Mouse (Mus musculus) hindbrain, embryonic 13.5 days (tissue): Measurements from ENCODE around the gene Fos. TPM values are rescaled to one million over a fixed set of nuclear protein-coding genes. Genes with fewer than 3 reads are reported as not detected.
A peak's percentile ranks its signal among the peaks of the same experiment; 100 is the strongest.

Experiments used
- ATAC-seq: fragments of 200-750 bp; cut with Nextera tagmentation; 2 replicates; pipeline ENCODE4 v1.8.0; 2017; ENCODE audit warnings: moderate TSS enrichment; ENCODE audit not compliant: low FRiP score
- H3K27ac ChIP-seq: fragments of 300-500 bp; sonication (generic); 2 replicates; pipeline ENCODE4 v1.5.1; 2015; ENCODE audit warnings: inconsistent platforms, mild to moderate bottlenecking, moderate library complexity
- H3K27me3 ChIP-seq: fragments of 300-500 bp; sonication (generic); 2 replicates; pipeline ENCODE4 v1.6.1; 2015; ENCODE audit warnings: mild to moderate bottlenecking, inconsistent platforms
- H3K36me3 ChIP-seq: fragments of 300-500 bp; sonication (generic); 2 replicates; pipeline ENCODE4 v1.6.1; 2015; ENCODE audit warnings: mild to moderate bottlenecking, inconsistent platforms
- H3K4me1 ChIP-seq: fragments of 300-500 bp; sonication (generic); replicated peaks from 2 replicates; pipeline ENCODE4 v1.6.1; 2015; ENCODE audit warnings: inconsistent platforms
- H3K4me2 ChIP-seq: fragments of 300-500 bp; sonication (generic); 2 replicates; pipeline ENCODE4 v1.6.1; 2015; ENCODE audit warnings: inconsistent platforms, mild to moderate bottlenecking, moderate library complexity
- H3K4me3 ChIP-seq: fragments of 300-500 bp; sonication (generic); 2 replicates; pipeline ENCODE4 v1.5.1; 2015; ENCODE audit warnings: mild to moderate bottlenecking, inconsistent platforms
- H3K9ac ChIP-seq: fragments of 300-500 bp; sonication (generic); 2 replicates; pipeline ENCODE4 v1.6.1; 2015; ENCODE audit warnings: mild to moderate bottlenecking, inconsistent platforms
- H3K9me3 ChIP-seq: fragments of 300-500 bp; sonication (generic); 2 replicates; pipeline ENCODE4 v1.6.1; 2016; ENCODE audit warnings: inconsistent platforms
- WGBS: fragments of 180-500 bp; shearing (Covaris S2); methylation state at CpG from one replicate; pipeline ENCODE4 v1.1.7; 2015; 5-methylcytosine and 5-hydroxymethylcytosine counted together
- polyA plus RNA-seq: library from polyadenylated mRNA; unstranded; fragments of >200 nt; fragmentation: Nextera tagmentation; extraction: Ambion mirVana; gene quantifications from 2 replicates; pipeline ENCODE4 v1.2.1, GENCODE M21; 2015

The Fos gene
- 1.9 and 2.5 TPM in 2 replicates for polyA plus RNA-seq

DNA sequence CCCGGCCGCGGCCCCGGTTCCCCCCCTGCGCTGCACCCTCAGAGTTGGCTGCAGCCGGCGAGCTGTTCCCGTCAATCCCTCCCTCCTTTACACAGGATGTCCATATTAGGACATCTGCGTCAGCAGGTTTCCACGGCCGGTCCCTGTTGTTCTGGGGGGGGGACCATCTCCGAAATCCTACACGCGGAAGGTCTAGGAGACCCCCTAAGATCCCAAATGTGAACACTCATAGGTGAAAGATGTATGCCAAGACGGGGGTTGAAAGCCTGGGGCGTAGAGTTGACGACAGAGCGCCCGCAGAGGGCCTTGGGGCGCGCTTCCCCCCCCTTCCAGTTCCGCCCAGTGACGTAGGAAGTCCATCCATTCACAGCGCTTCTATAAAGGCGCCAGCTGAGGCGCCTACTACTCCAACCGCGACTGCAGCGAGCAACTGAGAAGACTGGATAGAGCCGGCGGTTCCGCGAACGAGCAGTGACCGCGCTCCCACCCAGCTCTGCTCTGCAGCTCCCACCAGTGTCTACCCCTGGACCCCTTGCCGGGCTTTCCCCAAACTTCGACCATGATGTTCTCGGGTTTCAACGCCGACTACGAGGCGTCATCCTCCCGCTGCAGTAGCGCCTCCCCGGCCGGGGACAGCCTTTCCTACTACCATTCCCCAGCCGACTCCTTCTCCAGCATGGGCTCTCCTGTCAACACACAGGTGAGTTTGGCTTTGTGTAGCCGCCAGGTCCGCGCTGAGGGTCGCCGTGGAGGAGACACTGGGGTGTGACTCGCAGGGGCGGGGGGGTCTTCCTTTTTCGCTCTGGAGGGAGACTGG, at the start of gene Fos:
TSS of gene Fos (plus strand) at position 410 of the 817 bp plus-strand sequence.
- H3K9ac ChIP-seq, result peak within 1 kb of the TSS; percentile 78
- no peaks in the 10 kb centered on the region for H3K36me3 ChIP-seq
- peak within 1 kb of the TSS; percentile 97 for H3K4me2 ChIP-seq
- H3K4me1 ChIP-seq, result peaks cover 44% of the 10 kb centered on the region
- ATAC-seq, result peak; percentile 90
- peak within 1 kb of the TSS; percentile 73 for H3K27ac ChIP-seq
- no peaks in the 10 kb centered on the region for H3K9me3 ChIP-seq
- peak within 1 kb of the TSS; percentile 53 for H3K4me3 ChIP-seq
- H3K27me3 ChIP-seq, result peaks cover 35% of the 10 kb centered on the region
- WGBS, result under 1% methylated on average over 50 of the region's 56 CpGs

DNA sequence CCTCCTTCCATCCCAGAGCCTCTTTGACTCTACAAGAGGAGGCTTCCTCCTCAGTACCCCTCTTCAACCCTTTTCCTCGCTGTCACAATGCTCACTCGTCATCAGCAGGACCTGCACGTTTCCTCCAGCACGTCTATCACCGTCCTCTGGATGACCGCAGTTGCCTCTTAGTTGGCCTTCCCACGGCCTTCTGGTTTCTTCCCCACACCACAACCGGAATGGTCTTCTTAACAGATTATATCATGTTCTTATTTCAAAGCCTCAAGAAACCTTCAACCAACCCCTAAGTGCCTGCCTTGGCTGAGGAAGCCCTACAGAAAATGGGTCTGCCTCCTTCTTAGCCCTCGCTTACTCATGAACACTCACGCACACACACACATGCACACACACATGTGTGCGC, 48.0 kb upstream of the Fos start:
- H3K4me2 ChIP-seq, result no peak overlapping the region
- H3K4me3 ChIP-seq, result no peak overlapping the region
- peaks cover 6% of the 10 kb centered on the region for H3K4me1 ChIP-seq
- H3K9me3 ChIP-seq, result no peaks in the 10 kb centered on the region
- H3K27ac ChIP-seq, result no peak overlapping the region
- no peaks in the 10 kb centered on the region for H3K36me3 ChIP-seq
- no peak overlapping the region for H3K9ac ChIP-seq
- no peak for ATAC-seq
- H3K27me3 ChIP-seq, result no peaks in the 10 kb centered on the region
- WGBS, result 92% methylated on average over 11 of the region's 11 CpGs

DNA sequence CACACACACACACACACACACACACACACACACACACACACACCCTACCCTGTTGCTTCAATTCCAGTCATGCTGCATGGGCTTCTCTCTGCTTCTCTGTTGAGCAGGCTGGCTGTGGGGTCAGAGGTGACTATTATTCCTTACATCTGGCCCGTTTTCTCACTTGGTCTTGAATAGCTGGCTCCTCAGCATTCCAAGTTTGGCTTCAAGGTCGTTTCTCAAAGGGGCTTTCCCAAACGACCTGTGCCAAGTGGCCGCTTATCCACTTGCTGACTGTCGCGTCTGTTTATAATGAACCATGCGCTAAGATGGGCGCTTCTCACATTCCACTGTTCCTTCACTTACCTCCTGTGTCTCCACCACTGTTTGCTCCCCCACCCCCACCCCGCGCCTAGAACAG, 47.6 kb upstream of the Fos start:
- H3K4me3 ChIP-seq, result no peak overlapping the region
- WGBS, result 64% methylated on average over 10 of the region's 10 CpGs
- H3K36me3 ChIP-seq, result no peaks in the 10 kb centered on the region
- H3K9ac ChIP-seq, result no peak overlapping the region
- H3K4me2 ChIP-seq, result no peak overlapping the region
- H3K27me3 ChIP-seq, result no peaks in the 10 kb centered on the region
- no peaks in the 10 kb centered on the region for H3K9me3 ChIP-seq
- no peak overlapping the region for H3K27ac ChIP-seq
- peaks cover 6% of the 10 kb centered on the region for H3K4me1 ChIP-seq
- ATAC-seq, result no peak

DNA sequence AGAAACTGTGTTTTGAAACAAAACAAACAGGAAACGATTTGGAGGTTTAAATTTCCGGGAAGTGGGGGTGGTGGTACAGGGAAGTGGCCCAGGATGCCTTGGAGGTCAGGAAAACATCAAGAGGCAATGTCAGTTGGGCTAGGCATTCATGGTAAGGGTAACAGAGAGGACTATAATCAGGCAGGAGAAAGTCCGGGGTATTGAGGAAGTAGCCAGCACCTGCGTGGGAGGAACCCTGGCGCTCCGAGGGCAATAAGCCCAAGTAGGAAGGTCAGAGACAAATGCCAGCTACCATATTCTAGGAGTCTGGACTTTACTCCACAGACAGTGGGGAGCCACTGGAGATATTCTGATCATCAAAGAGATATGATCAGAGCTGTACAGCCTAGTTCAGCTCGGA, 45.9 kb upstream of the Fos start:
- 91% methylated on average over 7 of the region's 7 CpGs for WGBS

DNA sequence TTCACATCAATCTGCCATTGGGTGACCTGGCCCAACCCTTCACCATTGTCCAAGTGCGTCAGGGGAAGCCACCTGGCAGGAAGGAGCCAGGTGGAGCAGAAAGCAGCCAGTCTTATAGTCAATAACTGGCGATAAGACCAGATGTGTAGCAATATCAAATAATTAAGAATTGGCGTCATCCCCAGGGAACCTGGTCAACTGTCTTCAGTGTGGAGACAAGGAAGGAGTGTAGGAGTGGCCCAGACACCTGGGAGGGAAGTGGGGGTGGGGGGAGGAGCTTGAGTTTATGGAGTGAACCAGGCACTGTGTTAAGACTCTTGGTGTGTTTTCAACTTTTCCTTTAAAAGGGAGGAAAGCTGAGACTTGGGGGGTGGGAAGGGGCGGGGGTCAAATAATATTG, 43.7 kb upstream of the Fos start:
- H3K4me1 ChIP-seq, result peaks cover 12% of the 10 kb centered on the region
- H3K27me3 ChIP-seq, result no peaks in the 10 kb centered on the region
- H3K36me3 ChIP-seq, result no peaks in the 10 kb centered on the region
- H3K9me3 ChIP-seq, result no peaks in the 10 kb centered on the region
- no peak overlapping the region for H3K4me3 ChIP-seq
- H3K27ac ChIP-seq, result no peak overlapping the region
- no peak overlapping the region for H3K4me2 ChIP-seq
- ATAC-seq, result no peak
- WGBS, result 70% methylated on average over 4 of the region's 4 CpGs
- H3K9ac ChIP-seq, result no peak overlapping the region

More for the DNA sequence above, 45.9 kb upstream of the Fos start:
- Histone ChIP-seq H3K4me3 (no peak overlapping the region), H3K4me2 (no peak overlapping the region), H3K4me1 (peaks cover 6% of the 10 kb centered on the region), H3K27me3 (no peaks in the 10 kb centered on the region), H3K27ac (no peak overlapping the region), H3K9me3 (no peaks in the 10 kb centered on the region), H3K9ac (no peak overlapping the region), H3K36me3 (no peaks in the 10 kb centered on the region)
- no peak for ATAC-seq

DNA sequence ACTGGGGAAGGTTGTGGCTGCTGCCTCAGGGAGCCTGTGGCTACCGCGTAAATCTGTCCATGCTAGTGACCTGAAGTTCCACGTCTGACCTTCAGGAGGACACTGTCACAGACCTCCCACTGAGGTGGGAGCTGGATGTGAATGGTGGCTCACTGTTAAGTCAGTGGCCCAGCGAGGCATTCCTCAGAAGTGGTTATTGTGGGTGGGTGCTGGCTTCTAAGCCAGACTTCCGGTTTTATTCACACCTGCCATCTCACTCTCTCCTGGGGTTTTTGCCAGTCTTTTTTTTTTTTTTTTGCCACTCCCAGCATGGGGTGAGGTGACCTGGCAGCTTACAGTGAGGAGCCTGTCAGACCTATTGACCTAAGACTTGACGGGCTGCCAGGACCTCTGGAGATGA, 43.3 kb upstream of the Fos start:
- H3K27ac ChIP-seq, result no peak overlapping the region
- H3K27me3 ChIP-seq, result no peaks in the 10 kb centered on the region
- H3K4me1 ChIP-seq, result peaks cover 13% of the 10 kb centered on the region
- no peak overlapping the region for H3K9ac ChIP-seq
- WGBS, result 55% methylated on average over 6 of the region's 6 CpGs
- no peaks in the 10 kb centered on the region for H3K9me3 ChIP-seq
- no peak for ATAC-seq
- no peak overlapping the region for H3K4me3 ChIP-seq
- no peaks in the 10 kb centered on the region for H3K36me3 ChIP-seq
- no peak overlapping the region for H3K4me2 ChIP-seq

DNA sequence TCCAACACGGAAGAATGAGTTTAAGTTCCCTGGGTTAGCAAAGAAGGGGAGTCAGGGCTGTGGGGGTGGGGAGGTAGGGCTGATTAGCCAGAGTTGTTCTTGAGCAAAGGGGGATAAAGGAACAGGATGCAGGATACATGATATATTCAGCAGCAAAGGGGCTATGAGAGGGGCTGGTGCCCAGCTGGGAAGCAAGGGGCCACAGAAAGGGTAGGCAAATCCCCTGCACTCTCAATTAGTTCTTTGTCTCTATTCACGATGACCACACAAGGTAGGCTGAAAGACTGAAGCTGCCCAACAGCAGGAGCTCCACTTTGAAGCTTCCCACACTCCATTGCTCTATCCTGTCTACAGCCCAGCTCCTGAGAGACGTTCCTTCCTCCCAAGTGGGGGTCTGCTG, 39.8 kb upstream of the Fos start:
- H3K4me2 ChIP-seq, result no peak overlapping the region
- H3K4me1 ChIP-seq, result peaks cover 33% of the 10 kb centered on the region
- H3K27ac ChIP-seq, result no peak overlapping the region
- H3K4me3 ChIP-seq, result no peak overlapping the region
- H3K27me3 ChIP-seq, result no peaks in the 10 kb centered on the region
- no peak for ATAC-seq
- no peaks in the 10 kb centered on the region for H3K36me3 ChIP-seq
- WGBS, result 6% methylated on average over 3 of the region's 3 CpGs
- H3K9me3 ChIP-seq, result no peaks in the 10 kb centered on the region
- no peak overlapping the region for H3K9ac ChIP-seq

DNA sequence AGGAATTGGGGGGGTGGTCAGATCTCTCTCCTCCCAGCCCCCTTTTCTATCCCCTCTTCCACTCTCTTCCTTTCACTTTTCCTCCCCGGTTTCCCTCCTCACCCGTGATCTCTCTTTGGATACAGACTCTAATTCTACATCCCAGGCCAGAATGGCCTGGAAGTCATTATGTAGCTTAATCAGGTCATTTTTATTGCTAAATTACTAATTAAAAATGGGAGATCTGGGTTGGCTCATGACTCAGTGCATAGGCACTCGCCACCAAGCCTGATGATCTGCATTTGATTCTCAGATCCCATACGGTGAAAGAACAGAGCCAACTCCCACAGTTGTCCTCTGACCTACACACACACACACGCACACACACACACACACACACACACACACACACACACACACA, 39.2 kb upstream of the Fos start:
- H3K9ac ChIP-seq, result no peak overlapping the region
- H3K4me2 ChIP-seq, result no peak overlapping the region
- ATAC-seq, result no peak
- no peak overlapping the region for H3K4me3 ChIP-seq
- 67% methylated on average over 5 of the region's 5 CpGs for WGBS
- H3K27me3 ChIP-seq, result no peaks in the 10 kb centered on the region
- no peak overlapping the region for H3K27ac ChIP-seq
- no peaks in the 10 kb centered on the region for H3K9me3 ChIP-seq
- no peaks in the 10 kb centered on the region for H3K36me3 ChIP-seq
- peaks cover 33% of the 10 kb centered on the region for H3K4me1 ChIP-seq

DNA sequence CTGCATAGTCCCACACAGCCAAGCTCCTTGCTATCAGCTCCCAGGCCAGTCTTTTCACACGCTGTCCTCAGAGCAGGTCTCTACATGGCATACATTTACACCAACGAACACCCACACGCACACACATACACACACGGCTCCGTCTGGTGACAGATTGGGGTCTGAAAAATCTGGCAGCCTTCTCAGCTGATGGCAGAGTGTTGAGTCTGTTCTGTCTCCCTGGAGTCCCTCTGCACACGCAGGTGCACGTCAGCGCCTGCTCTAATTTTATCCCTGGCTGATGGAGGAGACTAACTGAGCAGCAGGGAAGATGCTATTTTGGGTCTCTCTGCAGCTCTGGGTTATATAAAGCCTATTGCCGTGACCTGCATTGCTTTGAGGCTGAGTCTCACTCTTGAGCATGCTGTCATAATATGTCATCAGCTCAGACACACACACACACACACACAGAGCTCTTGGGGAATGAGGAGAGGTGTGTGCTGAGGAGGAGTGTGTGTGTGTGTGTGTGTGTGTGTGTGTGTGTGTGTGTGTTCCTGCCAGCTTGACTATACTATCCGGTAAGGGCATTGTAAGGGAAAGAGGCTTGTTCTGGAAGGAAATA, 37.6 kb upstream of the Fos start:
- Histone ChIP-seq H3K27me3 (no peaks in the 10 kb centered on the region), H3K27ac (peak overlapping the region; percentile 79), H3K9ac (peak overlapping the region; percentile 35; the same call in 1 of the 2 replicates), H3K4me1 (peaks cover 33% of the 10 kb centered on the region), H3K4me3 (no peak overlapping the region), H3K36me3 (no peaks in the 10 kb centered on the region), H3K9me3 (no peaks in the 10 kb centered on the region), H3K4me2 (peak overlapping the region; percentile 11; the same call in 1 of the 2 replicates)
- WGBS, result 45% methylated on average over 10 of the region's 10 CpGs
- peak; percentile 83 for ATAC-seq

DNA sequence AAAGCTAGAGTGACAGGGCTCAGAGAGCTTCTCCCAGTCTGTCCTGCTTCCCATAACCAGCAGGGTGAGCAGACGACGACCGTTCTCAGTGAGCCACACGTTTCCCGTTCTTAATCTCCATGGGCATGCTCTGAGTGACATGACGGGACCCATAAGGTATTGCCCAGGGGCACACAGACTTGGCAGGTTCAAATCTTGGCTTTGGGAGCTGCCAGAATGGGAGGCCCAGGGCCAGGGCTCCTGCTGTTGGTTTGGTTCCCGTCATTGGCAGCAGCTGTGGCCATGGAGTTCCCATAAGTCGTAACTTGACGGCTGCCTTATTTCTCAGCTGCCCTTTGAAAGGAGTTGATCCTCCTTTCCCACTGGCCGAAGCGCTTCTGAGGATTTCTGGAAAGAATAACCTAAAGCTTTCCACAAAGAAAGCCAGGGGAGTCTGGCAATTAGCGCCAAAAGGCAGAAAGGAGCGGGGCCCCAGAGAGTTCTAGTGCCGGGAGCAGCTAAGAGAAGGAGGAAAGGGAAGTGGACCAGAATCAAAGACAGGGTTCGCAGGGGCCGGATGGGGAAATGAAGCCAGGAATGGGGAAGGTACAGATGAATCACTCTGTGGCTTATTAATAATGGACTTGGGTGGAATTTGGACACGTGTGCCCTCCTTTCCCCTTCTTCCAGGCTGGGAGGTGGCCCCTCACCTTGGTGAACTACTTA, 36.4 kb upstream of the Fos start:
- Histone ChIP-seq H3K36me3 (no peaks in the 10 kb centered on the region), H3K4me3 (no peak overlapping the region), H3K27me3 (no peaks in the 10 kb centered on the region), H3K4me1 (peaks cover 33% of the 10 kb centered on the region), H3K9me3 (no peaks in the 10 kb centered on the region), H3K9ac (no peak overlapping the region; the same call in 1 of the 2 replicates), H3K27ac (peak overlapping the region; percentile 79), H3K4me2 (no peak overlapping the region)
- ATAC-seq, result peak; percentile 56; the same call in 1 of the 2 replicates
- 49% methylated on average over 17 of the region's 17 CpGs for WGBS

DNA sequence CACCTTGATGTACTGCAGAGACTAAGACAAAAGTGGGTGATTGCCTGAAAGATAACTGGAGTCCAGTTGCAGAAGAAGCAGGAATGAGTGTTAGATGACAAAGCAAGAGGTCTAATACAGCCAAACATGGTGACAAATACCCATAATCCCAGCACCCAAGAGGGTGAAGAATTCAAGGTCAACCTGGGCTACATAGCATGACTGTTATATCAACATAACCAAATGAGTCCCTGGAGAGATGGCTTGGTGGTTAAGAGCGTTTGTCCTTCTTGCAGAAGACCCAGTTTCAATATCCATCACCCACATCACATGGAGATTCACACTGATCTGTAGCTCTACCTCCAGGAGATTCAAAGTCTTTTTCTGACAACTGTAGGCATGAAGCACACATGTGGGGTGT, 30.2 kb upstream of the Fos start:
- 81% methylated on average over 1 of the region's 1 CpGs for WGBS
- no peak for ATAC-seq
- H3K27me3 ChIP-seq, result no peaks in the 10 kb centered on the region
- H3K27ac ChIP-seq, result no peak overlapping the region
- no peak overlapping the region for H3K4me3 ChIP-seq
- H3K36me3 ChIP-seq, result no peaks in the 10 kb centered on the region
- 0 out of 2 replicates have a peak, but pooled peaks cover 5% of the 10 kb centered on the region for H3K4me1 ChIP-seq
- no peak overlapping the region for H3K9ac ChIP-seq
- H3K9me3 ChIP-seq, result no peaks in the 10 kb centered on the region
- H3K4me2 ChIP-seq, result no peak overlapping the region

DNA sequence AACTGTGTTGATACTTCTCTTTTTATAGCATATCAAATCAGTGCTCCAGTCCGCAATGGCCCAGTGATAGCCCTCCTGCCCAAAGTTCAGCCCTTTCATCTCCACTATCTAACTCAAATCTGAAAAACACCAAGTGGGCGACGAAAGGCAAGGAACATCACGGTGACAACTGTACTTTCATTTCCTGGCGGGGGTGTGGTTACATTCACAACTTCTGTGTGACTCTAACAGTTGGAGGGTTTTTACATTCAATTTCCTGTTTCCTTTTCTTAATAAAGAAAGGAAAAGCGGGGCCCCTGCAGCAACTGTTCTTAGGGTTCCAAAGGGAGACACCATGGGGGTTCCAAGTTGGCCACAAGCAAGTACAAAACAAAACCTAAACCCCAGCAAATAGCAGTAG, 29.0 kb upstream of the Fos start:
- no peaks in the 10 kb centered on the region for H3K36me3 ChIP-seq
- H3K4me2 ChIP-seq, result no peak overlapping the region
- 0 out of 2 replicates have a peak, but pooled peaks cover 5% of the 10 kb centered on the region for H3K4me1 ChIP-seq
- no peaks in the 10 kb centered on the region for H3K27me3 ChIP-seq
- H3K4me3 ChIP-seq, result no peak overlapping the region
- no peak overlapping the region for H3K9ac ChIP-seq
- ATAC-seq, result no peak
- no peak overlapping the region; the same call in 1 of the 2 replicates for H3K27ac ChIP-seq
- 58% methylated on average over 6 of the region's 6 CpGs for WGBS
- H3K9me3 ChIP-seq, result no peaks in the 10 kb centered on the region
